Mouse (Mus musculus) ES-E14 (cell line): Measurements from ENCODE around the gene Psmd3. TPM values are rescaled to one million over a fixed set of nuclear protein-coding genes. Genes with fewer than 3 reads are reported as not detected.
"Not testable (repeated sequence)": the region's sequence is repeated elsewhere in the genome, so short reads cannot be mapped to it uniquely, and the experiment has no call there.

Experiments used
- DNase-seq: peaks from one replicate; pipeline ENCODE4 v3.0.0-alpha.2; 2013; ENCODE audit warnings: low read depth, low spot score
- H3K27ac ChIP-seq: 2 replicates; pipeline ENCODE4 v1.5.1; 2012; ENCODE audit warnings: low read depth, mild to moderate bottlenecking, low read length, moderate library complexity, mixed read lengths; ENCODE audit not compliant: poor library complexity, insufficient read depth, severe bottlenecking
- H3K36me3 ChIP-seq: 2 replicates; pipeline ENCODE4 v1.6.1; 2012; ENCODE audit warnings: mild to moderate bottlenecking, low read length, moderate library complexity, mixed read lengths; ENCODE audit not compliant: control insufficient read depth, poor library complexity, insufficient read depth, severe bottlenecking
- H3K4me1 ChIP-seq, 2 experiments: fragments of 150-350 bp in 1 of 2; sonication (generic) in 1 of 2; 2 replicates each; pipeline ENCODE4 v1.6.1; 2012; ENCODE audit warnings: low read length in 2 of 2, mild to moderate bottlenecking in 1 of 2, mixed read lengths in 1 of 2; ENCODE audit not compliant: control insufficient read depth in 2 of 2, insufficient read depth in 2 of 2, poor library complexity in 1 of 2
- H3K4me3 ChIP-seq, 2 experiments: fragments of 150-350 bp in 1 of 2; sonication (generic) in 1 of 2; 2 replicates each; pipeline ENCODE4 v1.5.1; 2012; ENCODE audit warnings: low read length in 2 of 2, low read depth in 1 of 2, mild to moderate bottlenecking in 1 of 2, mixed read lengths in 1 of 2; ENCODE audit not compliant: insufficient read depth in 1 of 2, poor library complexity in 1 of 2, severe bottlenecking in 1 of 2
- H3K9ac ChIP-seq: 2 replicates; pipeline ENCODE4 v1.6.1; 2012; ENCODE audit warnings: low read depth, mild to moderate bottlenecking, low read length, mixed read lengths; ENCODE audit not compliant: poor library complexity, insufficient read depth, severe bottlenecking
- H3K9me3 ChIP-seq: fragments of 150-350 bp; sonication (generic); 2 replicates; pipeline ENCODE4 v1.6.1; 2012; ENCODE audit warnings: low read depth, mild to moderate bottlenecking, low read length; ENCODE audit not compliant: control insufficient read depth, insufficient read depth
- CHD2 ChIP-seq: IDR thresholded peaks from 2 replicates; pipeline ENCODE4 v1.6.1; 2014; ENCODE audit warnings: mild to moderate bottlenecking, low read depth, low read length, inconsistent platforms
- HCFC1 ChIP-seq: IDR thresholded peaks from 2 replicates; pipeline ENCODE4 v1.6.1; 2012; ENCODE audit warnings: low read length, inconsistent platforms, borderline replicate concordance; ENCODE audit not compliant: insufficient read depth
- MAFK ChIP-seq: IDR thresholded peaks from 2 replicates; pipeline ENCODE4 v1.6.1; 2014; ENCODE audit warnings: mild to moderate bottlenecking, low read depth, low read length, inconsistent platforms; ENCODE audit not compliant: insufficient read depth
- ZC3H11A ChIP-seq: IDR thresholded peaks from 2 replicates; pipeline ENCODE4 v1.6.1; 2012; ENCODE audit warnings: low read depth, mild to moderate bottlenecking, inconsistent platforms, low read length, borderline replicate concordance
- ZNF384 ChIP-seq: IDR thresholded peaks from 2 replicates; pipeline ENCODE4 v1.6.1; 2012; ENCODE audit warnings: low read depth, low read length, inconsistent platforms
- in situ Hi-C, 2 experiments: fragments of 600-800 bp; cut with MboI; formaldehyde crosslinking; loops; one replicate each; pipeline ENCODE4 v1.15.1; 2025; ENCODE audit warnings: low sequenced_read_pairs in 2 of 2, inconsistent platforms in 1 of 2; ENCODE audit not compliant: unreplicated experiment in 2 of 2
- total RNA-seq: library from RNA; depleted of rRNA; stranded (reverse); fragments of 300-350 nt; gene quantifications from 2 replicates; pipeline ENCODE4 v1.2.3, GENCODE M21; 2012

Psmd3 gene
- total RNA-seq, 1 experiment = 408 TPM

DNA sequence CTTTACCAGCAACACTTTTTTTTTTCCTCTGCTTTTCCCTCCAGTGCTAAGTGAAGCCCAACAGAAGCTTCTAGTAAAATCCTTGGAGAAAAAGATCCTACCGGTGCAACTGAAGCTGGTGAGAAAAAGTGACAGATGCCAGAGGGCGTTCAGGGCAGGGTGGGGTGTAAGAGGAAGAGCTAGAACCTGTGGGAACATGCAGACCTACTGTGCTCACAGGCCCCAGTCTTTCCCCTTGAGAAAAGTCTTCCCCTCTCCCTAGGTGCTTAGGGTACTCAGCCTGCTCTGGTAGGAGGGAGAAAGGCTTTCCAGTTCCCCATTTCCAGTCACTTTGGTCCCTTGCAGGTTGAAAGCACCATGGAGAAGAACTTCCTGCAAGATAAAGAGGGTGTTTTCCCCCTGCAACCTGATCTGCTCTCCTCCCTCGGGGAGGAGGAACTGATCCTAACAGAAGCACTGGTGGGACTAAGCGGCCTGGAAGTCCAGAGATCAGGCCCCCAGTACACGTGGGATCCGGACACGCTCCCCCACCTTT, 6.5 kb upstream of the Psmd3 start:
- Histone ChIP-seq H3K9me3 (no peaks in the 10 kb centered on the region), H3K4me3 (no peak overlapping the region), H3K9ac (no peak overlapping the region), H3K27ac (no peak overlapping the region), H3K36me3 (no peaks in the 10 kb centered on the region), H3K4me1 (peaks cover 11 to 17% of the 10 kb centered on the region in 2 experiments)
- in situ Hi-C loops = no loop called here
- TF ChIP-seq HCFC1 (no peak), CHD2 (no peak), ZNF384 (no peak), ZC3H11A (no peak), MAFK (no peak)
- DNase-seq = no peak

DNA sequence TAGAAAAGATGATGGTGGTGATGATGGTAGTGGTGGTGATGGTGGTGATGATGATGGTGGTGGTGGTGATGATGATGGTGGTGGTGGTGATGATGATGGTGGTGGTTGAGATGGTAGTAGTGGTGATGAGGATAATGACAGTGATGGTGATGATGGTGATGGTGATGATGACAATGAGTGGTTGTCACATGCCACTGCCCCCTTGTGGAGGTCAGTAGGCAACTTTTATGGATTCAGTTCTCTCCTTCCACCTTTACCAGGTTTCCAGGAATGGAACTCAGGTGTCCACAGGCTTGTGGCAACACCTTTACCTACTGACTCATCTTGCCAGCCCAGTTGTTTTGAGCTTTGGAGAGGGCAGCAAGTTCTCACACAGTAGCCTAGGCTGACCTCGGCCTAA, 2.3 kb upstream of the Psmd3 start:
- no peak for TF ChIP-seq ZNF384
- no peak for TF ChIP-seq MAFK
- TF ChIP-seq CHD2 = no peak
- TF ChIP-seq ZC3H11A = no peak
- TF ChIP-seq HCFC1 = no peak
- in situ Hi-C loops = no loop called here
- DNase-seq = no peak
- Histone ChIP-seq H3K4me1 (peaks cover 12 to 17% of the 10 kb centered on the region in 2 experiments), H3K9me3 (no peaks in the 10 kb centered on the region), H3K36me3 (peaks cover 2% of the 10 kb centered on the region; the same call in 1 of the 2 replicates), H3K4me3 (no peak overlapping the region), H3K27ac (peak overlapping the region; percentile 79; the same call in 1 of the 2 replicates), H3K9ac (no peak overlapping the region)

DNA sequence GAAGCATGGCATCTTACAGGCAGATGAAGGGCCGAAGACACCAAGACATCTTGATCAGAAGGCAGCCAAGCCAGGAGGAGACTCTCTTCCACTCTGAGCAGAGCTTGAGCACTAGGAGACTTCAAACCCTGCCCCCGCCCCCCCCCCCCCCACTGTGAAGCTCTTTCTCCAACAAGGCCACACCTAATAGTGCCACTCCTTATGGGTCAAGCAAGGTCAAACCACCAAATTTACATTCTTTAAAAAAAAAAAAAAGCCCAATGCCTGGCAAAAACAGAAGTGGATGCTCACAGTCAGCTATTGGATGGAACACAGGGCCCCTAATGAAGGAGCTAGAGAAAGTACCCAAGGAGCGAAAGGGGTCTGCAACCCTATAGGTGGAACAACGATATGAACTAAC, 1.8 kb upstream of the Psmd3 start:
- H3K27ac ChIP-seq = peak overlapping the region; percentile 90; the same call in 1 of the 2 replicates
- in situ Hi-C loops, H3K9ac ChIP-seq, H3K4me3 ChIP-seq, H3K9me3 ChIP-seq, H3K36me3 ChIP-seq: not testable (repeated sequence)
- peak; percentile 52 for DNase-seq
- peak; percentile 88 for TF ChIP-seq ZNF384
- peaks cover 12 to 17% of the 10 kb centered on the region in 2 experiments for H3K4me1 ChIP-seq

DNA sequence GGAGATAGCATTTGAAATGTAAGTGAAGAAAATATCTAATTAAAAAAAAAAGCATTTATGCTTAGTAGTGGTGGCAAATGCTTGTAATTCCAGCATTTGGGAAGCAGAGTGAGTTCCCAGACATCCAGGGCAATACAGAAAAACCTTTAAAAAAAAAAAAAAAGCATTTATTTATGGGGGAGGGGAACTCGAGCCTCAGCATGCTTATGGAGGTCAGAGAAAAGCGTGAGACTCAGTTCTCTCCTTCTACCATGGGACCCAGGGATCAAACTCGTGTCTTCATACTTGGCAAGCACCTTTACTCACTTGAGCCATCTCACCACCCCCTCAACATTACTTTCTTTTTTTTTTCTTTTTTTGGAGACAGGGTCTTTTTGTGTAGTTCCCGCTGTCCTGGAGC, 1.2 kb upstream of the Psmd3 start:
- peak overlapping the region in 1 of 2 experiments; percentile 91; a peak in 1 of 4 replicates for H3K4me3 ChIP-seq
- in situ Hi-C loops = no loop called here

DNA sequence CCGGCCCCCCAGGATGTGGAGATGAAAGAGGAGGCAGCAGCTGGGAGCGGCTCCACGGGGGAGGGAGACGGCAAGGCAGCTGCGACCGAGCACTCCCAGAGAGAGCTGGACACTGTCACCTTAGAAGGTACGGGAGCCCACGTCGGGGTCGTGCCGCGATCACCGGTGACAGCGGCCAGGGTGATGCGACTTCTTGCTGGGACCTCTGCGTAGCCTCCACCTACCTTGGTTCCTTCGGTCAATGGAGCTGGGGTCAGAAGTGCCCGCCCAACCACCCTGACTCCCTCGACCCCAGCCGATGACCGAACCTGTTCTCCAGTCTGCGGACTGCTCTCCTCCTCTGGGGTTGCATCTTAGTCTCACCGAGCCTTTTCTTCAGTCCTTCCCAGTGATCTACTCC, 457 bp downstream of the Psmd3 start:
- Histone ChIP-seq H3K4me3 (peak overlapping the region; percentile 91 to 100), H3K27ac (peak overlapping the region; percentile 89), H3K36me3 (peaks cover 27% of the 10 kb centered on the region), H3K9ac (peak overlapping the region; percentile 99), H3K9me3 (no peaks in the 10 kb centered on the region), H3K4me1 (peaks cover 9 to 12% of the 10 kb centered on the region in 2 experiments)
- in situ Hi-C loops = no loop called here
- no peak for TF ChIP-seq HCFC1
- DNase-seq = no peak

More for the DNA sequence above, 1.2 kb upstream of the Psmd3 start:
- H3K36me3 ChIP-seq = peaks cover 13% of the 10 kb centered on the region
- H3K4me1 ChIP-seq = peaks cover 9 to 15% of the 10 kb centered on the region in 2 experiments
- no peaks in the 10 kb centered on the region for H3K9me3 ChIP-seq
- TF ChIP-seq ZNF384 (peak; percentile 57), ZC3H11A (no peak)
- H3K27ac ChIP-seq = peak overlapping the region; percentile 90; the same call in 1 of the 2 replicates
- peak overlapping the region; percentile 88; the same call in 1 of the 2 replicates for H3K9ac ChIP-seq
- no peak for DNase-seq
